Mouse (Mus musculus): ENCODE results near the gene Dph1.
"Not testable (repeated sequence)": the region's sequence is repeated elsewhere in the genome, so short reads cannot be mapped to it uniquely, and the experiment has no call there.

Gene Dph1

DNA sequence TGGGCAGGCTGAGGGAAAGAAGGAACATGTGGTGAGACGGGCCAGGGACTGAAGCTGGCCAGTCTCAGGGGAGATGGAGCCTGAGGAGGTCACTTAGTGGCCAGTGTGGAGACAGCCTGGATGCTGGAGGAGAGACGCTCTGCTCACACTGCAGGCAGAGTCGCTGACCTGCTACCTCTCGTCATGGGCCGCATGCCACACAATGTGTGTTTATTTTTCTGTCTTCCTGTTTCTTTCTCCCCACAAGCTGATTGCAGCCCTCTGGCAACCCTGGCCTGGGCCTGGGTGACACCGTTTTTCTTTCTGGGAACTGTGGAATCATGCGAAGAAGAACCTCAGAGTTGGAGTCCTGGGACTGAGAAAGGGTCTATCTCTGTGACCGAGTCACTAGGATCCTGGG is 10.7 kb upstream of the Dph1 start:
- no peak for DNase-seq

DNA sequence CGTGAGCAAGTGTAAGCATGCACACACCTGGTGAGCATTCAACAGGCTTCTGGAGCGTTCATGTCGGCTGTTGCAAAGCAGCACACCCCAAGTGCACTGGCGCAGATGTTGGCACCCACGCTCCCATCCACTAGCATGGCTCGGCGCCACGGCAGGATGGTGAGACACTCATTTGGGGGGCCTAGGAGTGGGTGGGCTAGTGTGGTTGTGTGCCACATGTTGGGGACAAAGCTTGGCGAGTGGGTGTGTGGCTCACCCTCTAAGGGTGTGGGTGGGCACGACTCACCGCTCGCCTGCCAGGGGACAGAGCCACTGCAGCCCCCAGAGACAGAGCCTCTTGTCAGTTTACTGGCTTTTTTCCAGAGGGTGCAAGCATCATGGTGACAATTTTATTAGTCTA is 9.9 kb upstream of the Dph1 start:
- DNase-seq = no peak

DNA sequence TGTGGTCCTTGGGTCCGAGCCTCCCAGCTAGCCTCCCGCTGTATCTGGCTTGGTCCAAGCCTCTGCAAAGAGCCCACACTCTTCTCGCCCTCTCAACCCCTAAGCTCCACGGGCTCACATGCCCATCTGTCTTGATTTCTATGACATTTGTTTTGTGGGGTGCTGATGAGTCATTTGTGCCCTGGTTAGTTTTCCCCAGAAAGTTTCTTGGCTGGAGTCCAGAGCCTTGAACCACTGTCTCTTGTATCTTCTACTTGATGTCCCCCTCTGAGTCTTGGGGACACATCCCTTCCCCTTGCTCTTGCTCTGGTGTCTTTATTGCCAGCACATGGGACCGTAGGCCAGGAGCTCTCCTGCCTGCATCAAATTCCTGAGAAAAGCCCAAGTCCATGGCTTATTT is 8.9 kb upstream of the Dph1 start:
- no peak for DNase-seq

DNA sequence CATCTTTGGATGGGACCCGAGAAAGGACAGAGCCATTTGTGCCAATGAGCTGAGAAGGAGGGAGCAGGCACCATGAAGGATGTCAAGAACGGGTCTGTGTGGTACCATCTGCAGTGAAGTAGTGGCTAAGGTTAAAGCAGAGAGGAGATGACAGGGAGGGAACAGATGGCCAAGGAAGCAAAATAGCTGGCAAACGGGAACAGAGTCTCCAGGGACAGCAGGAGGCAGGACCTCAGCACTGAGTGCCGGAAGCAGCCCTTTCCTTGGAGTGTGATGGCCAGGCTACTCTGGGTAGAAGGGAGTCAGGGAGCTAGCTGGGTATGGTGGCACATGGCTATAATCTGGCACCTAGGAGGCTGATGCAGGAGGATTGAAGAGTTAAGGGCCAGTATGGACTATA is 7.8 kb upstream of the Dph1 start:
- no peak for DNase-seq

DNA sequence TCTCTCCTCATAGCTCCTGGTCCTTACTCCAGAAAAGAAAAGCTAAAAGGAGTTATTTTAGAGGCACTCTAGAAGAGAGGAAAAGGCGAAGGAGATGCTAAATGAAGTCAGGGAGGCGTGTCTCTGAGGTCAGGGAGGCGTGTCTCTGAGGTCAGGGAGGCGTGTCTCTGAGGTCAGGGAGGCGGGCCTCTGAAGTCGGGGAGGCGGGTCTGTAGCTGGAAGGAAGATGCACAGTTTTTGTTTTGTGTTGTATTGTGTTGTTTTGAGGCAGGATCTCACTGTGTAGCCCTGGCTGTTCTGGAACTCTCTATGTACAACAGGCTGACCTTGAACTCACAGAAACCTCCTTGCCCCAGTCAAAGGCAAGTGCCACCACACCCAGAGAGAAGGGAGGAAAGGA is 6.9 kb upstream of the Dph1 start:
- DNase-seq = no peak

DNA sequence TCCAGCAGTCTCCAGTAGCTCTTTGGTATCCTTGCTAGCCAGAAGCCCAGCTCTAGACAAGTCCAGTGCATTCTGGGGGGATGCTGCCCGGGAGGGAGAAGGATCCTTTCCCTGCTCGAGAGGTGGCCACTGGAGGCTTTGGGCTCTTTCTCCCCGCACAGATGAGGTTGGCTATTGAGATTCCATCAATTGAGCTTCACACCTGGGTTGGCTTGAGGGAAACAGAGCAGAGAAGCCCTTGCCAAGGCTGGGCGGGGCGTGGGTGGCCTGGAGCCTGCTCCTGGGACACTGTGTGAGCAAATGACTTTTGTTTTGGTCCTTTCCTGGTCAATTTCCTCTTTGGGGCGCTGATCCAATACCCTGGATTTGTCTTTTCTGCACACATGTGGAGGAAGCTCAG is 5.1 kb upstream of the Dph1 start:
- no peak for DNase-seq

DNA sequence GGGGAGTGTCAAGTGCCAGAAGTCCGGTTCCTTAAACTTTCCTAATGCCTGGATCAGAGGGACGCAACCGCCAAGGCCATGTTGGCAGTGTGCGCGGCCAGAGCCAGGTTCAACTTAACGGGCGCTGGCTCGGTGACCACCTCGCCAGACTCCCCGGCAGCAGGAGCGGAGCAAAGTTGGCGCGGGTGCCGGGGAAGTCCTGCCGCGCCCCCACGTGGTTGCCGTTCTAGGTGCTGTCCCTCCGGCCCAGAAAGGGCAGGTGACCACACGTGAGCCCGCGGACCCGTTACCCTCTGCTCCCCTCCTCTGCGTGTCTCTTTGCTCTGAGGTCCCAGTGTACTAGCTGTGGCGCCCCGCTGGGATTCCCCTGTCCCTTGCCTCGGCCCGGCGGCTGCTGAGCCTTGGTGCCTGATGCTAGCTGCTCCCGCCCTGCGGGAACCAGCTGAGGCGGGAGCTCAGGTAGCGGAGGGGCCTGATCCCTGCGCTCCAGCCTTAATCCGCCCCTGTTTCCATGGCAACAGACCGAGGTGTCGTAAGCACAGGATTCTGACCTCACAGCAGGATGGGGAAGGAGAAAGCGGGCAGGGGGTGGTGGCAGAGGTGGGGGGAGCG is 3.9 kb upstream of the Dph1 start:
- DNase-seq = peak; percentile 59 to 63

DNA sequence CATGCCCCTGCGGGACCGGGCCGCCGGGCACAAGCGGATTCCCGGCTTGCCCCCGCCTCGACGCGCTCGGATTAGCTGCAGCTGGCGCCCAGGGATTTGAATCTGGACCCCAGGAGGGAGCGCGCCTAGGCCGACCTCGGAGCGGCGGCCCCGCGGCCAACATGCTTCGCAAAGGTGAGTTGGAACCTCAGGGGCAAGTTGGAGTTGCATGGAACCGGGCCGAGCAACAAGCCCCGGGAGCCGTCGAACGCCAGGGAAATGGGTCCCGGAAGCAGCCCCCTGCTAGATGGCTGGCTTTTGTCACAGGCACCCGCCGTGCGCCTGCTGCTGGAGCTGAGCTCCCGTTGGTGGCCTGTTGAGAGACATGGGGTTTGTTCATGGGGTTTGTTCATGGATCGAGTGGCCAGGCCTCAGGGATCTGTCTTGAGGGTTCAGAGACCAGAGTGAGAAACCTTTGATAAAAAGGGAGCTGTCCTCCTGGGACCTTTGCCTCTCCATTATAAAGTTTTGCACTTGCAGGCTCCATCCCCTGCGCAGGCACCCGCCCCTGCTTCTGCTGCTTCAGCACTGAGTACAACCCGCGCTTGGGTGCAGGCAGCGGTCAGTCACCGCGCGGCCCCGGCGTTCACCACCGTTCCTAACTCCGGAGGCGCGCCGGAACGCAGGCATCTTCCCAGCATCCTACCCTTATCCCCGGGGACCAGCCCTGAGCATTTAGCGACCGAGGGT is 3.2 kb upstream of the Dph1 start:
- peak; percentile 47 to 61 for DNase-seq

DNA sequence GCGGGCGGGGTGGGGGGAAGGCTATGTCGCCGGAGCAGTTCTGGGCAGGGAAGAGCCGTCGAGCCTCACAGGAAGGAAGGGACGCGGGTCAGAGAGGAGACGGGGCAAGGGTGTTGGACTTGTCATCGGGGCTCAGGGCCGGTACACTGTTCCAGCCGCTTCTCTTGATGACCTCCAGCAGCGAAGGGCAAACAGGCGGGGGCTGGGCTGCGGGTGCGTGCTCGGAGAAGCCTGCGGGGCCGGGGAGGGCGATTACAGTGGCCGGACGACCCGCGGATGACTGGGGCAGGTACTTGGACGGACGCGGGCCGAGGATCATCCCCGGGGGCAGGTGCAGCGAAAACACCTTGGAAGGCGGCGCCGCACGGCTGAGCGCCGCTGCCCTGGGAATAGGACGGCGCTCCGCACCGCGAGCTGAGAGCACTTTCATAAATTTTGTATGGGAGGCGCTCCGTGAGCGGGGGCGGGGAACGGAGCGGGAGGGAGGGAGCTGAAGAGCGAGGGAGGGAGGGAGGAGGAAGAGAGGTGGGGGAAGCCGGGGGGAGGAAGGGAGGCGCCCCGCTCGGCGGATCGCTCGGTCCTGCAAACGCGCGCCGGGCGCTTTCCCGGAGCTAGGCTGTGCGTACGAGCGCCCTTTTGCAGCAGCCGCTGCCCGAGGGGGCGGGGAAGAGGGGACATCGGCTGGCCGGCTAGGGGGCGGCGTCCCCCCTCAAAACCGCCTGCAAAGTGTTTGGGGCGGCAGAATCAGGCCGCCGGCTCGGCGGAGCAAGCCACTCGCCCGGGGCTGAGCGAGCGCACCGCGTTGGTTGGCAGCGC is 2.4 kb upstream of the Dph1 start, which contains the start of gene Rtn4rl1:
Gene Rtn4rl1 (plus strand): TSS at position 528 of the 816 bp plus-strand sequence.
- peak; percentile 81 to 84 for DNase-seq

DNA sequence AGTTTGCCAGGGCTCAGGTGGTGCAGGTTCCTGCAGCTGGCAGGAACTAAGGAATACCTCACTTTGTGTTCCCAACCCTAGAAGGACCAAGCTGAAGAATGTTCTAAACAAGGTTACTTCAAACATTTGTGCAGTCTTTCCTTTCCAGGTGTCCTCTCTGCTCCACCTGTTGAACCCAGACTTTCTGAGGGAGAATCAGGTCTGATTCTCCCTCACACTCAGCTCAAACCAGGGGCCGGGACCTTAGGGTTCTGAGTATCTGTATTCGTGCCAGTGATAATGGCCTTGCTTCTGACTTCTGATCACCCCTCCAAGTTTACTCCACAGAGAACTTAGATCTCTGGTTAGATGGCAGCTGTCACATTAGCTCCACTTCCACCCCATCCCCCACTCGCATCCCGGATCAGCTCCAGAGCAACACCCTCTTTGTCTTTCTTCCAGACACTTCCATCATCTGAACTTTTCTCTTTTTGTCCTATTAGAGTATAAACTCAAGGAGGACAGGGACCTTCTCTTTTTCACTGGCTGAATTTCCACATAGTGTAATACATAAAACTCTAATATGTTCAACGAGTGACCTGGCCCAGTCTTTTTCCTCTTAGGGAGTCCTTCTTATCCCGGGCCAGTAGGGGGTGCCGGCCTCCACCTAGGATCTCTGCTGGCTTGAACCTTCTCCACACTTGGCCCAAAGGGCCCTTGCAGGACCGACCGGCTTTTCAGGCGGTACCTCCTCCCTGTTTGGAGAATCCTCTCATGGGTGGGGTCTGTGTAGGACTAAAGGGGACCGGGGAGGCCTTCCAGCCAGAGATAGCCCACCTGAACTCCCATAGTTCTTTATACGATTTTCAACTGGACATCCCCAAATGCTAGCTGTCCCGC is 1.5 kb upstream of the Dph1 start:
- peak; percentile 69 to 71 for DNase-seq

DNA sequence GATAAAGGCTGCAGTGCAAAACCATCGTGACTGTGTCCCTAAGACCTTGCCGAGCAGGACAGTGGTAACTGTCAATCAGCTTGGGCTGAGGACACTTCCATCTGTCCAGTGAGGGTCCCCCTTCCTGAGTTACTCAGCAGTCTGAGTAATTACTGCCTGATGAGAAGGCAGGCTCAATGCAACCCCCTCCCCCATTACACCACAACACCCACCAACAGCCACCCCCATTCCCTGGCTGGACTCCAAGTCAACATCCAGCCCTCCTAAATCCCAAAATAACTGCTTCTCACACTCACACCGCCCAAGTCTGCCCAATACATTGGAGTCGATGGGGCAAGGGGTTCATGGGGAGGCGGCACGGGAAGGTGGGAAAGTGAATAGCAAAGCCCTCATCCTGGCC is 800 bp upstream of the Dph1 start:
- DNase-seq = no peak

DNA sequence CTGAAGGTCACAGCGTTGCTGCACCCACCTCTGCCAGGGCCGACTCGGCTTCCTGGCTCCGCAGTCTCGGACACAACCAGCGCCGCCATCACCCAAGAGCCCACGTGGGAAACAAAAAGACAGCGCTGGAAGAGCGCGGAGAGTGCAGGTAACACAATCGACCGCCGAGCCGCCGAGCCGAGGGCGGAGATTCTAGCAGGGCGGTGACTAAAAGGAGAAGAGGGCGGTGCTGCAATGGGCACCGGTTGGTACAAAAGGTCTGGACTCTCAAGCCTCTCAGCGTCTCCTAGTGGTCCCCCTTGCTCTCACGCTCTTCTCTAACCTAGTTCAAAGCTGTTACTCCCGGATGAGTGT is 693 bp downstream of the Dph1 start:
- DNase-seq = peak; percentile 77 to 83

DNA sequence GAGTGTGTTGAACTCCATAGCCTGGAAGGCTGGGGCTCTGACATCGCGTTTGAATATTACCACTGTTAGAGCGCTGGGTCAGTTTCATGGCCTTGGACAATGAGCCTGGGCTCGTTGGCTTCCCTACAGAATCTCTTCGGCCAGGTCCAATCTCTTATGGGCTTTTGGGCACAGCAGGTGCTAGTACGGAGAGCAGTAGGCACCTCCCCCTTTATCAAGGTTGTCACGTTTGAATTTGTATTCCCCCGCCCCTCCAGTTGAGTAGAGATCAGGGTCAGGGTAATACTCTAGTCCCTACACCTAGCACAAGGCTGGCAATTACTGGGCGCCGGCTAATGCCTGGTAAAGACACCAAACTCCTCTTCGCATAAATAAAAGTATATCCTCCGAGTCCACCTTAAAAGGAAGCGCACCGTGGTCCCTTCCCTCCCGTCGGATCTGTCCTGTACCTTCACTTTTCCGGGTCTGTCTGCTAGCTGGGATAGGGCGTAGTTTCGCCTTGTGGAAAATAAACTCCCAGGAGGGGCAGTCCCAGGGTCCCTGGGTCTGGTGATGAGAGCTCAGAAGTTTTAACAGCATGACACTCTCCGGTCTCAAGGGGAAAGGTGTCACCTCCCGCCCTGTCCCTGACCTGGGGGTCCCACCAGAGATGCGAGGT is 1.2 kb downstream of the Dph1 start:
- no peak for DNase-seq

DNA sequence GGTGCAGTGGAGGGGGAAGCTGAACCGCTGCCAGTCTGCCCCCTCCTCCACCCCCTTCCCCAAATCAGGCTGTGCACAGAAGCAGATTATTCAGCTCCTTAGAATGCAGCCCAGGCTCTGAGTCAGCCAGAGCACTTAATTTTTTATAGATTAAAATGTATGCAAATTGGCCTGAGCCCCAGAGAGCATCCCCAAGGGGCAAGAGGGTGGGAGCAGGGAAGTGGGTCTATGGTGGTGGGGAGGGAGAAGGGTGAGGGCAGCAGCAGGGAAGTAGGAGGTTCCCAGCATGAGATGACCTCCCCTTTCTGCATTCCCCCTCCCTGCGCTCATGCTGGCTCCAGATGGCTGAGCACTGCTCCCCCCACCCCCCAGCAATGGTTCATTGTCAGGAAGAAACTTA is 6.1 kb downstream of the Dph1 start:
- no peak for DNase-seq

DNA sequence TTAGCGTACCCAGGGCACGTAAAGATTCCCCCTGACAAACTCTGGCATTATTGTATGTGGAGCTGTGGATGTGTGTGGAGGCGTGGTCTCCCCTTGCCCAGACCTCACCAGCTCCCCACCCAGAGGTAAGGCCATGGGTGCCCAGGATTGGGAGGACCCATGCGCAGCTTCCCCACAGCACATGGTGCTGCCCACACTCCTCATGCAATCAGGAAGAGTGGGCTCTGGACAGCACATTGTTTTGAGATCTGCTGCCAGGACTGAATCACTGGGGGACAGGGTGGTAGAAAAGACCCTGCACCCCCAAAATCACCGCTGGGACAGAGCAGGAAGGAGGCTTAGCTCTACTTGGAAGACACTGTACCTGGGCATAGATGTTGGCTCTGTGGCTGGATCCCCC is 6.5 kb downstream of the Dph1 start:
- DNase-seq = no peak

DNA sequence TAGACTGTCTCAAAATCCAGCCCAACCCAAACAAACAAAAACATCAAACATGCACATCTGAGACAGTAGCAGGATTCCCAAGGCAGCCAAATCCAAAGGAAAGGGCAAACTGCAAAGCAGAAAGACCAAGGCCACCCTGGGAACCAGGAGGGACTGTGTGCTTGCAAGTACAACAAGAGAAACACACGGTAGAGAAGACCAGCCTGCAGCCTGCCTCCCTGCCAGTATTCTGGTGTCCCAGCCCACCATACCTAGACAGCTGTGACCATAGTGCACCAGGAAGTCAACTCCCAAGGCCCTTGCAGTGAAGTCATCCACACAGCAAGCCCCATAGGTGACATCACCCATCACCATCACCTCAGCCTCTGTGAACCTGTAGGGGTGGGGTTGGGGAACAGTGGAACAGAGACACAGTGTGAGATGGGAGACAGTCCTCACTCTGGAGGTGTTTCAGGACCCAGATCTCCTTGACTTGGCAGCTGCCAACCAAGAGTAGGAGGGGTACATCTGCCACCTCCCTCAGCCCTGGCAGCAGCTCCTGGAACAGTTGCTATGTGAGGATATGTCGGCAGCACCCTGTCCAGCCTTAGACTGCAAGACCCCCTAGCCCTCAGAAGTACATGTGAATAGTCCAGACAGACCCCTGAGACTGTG is 7.0 kb downstream of the Dph1 start:
- no peak for DNase-seq

DNA sequence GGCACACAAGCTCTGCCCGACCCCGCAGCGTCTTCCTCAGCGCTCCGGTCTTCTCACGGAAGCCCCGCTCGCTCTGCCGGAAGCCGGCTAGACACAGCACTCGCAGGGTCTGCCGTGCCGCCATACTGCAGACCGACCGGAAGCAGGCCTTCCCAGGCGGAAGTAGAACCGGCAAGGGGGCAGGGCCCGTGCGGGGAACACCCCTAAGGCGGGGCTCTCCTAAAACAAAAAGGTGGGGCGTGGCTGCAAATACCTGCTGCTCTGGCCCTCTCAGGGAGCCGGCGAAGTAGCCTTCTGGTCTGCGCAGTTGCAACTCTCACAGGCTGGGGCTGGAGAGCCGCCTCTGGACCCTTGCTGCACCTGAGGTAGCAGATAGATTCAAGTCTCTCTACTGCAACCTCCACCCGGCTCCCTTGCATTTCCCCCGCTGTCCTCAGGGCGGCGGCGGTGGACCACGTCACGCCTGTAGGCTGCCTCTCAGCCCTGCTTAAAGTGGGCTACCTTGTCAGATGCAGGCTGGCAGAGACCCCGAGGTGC is 12.3 kb downstream of the Dph1 start, which contains the start of gene Ovca2:
Gene Ovca2 (minus strand): TSS at position 164 of the 537 bp plus-strand sequence.
- DNase-seq = peak; percentile 92 to 95

DNA sequence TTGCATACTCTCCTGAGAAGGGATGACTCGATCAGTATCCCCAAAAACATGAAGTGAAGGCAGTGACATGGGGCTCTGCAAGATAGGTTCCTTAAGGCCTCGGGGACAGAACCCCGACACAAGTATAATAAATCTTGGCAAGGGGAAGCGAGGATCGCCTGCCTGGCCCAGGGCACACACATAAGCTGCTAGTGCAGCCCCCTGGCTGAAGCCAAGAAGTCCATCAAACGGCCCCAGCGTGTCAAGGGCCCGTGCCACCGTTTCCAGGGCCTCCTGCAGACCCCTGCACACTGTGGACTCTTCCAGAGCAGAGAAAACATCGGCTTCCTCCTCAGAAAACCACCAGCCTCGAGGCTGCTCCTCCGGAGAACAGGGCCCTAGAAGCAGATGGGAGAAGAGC is 13.0 kb downstream of the Dph1 start:
- DNase-seq = peak in 1 of 2 experiments; percentile 35

DNA sequence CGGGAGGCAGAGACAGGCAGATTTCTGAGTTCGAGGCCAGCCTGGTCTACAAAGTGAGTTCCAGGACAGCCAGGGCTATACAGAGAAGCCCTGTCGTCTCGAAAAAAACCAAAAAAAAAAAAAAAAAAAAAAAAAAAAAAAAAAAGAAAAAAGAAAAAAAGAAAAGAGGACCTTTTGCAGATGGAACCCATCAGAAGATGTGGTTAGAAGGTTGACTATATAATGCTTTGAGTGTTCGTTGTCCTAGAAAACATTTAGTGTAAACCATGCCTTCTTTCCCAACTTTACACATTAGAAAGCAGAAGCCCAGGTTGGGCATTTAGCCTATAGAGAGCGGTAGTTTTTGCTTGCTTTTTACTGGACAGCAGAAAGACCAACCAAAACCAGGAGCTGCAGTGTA is 16.5 kb downstream of the Dph1 start:
- DNase-seq = not testable (repeated sequence)

DNA sequence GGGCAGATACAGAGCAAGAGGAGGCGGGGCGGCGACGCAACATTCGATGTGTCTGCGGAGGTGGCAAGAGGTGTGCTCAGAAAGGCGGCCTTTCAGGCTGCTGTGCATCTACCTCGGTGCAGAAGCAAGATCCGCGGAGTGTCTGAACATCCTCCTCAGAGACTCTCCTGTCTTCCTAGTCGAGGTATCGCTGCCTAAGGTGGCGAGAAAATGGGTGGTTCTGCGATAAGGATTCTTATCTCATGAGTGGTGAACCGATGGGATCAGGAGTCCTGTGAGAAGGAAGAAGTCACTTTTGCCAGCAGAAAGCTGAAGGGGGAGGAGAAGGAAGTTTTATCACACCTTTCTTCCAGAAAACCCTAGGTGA is 17.3 kb downstream of the Dph1 start:
- DNase-seq = no peak

DNA sequence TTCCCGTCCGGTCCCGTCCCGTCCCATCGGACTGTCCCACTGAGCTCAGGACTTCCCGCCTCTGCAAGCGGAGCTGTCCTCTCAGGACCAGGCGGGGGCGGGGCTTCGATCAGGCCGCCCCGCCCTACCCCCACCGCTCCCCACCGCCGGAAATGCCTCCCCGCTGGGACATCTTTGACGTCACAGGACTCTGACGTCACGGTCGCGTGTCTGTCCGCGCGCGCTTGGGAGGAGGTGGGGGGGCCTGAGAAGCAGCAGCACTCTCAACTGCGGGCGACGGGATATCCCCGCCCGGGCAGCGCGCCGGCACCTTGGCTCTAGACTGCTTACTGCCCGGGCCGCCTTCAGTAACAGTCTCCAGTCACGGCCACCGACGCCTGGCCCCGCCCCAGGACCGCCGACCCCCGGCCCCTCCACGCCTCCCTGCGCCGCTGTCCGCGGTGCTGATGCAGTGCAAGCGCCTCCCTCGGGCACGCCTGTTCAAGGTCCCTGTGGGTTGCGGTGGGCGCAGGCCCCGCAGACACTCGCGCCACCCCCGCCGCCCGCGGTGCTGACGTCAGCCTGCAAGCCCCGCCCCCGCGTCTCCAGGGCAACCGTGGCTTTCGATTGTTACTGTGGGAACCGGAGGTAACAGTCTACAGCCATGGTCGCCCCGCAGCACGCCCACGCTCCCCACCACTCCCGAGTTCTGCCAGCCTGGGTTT is 17.8 kb downstream of the Dph1 start:
- peak; percentile 89 to 91 for DNase-seq
